Mouse (Mus musculus) effector memory CD4-positive, alpha-beta T cell, adult 7 months (primary cell): ENCODE measurements around the gene Copb1. TPM values are rescaled to one million over a fixed set of nuclear protein-coding genes. Genes with fewer than 3 reads are reported as not detected.

ENCODE experiments used
- polyA plus RNA-seq: library from polyadenylated mRNA; unstranded; fragments of 100-300 nt; shearing (Covaris generic); gene quantifications from one replicate; pipeline ENCODE4 v1.2.1, GENCODE M21; 2017

The Copb1 gene
- 117 TPM for polyA plus RNA-seq

DNA sequence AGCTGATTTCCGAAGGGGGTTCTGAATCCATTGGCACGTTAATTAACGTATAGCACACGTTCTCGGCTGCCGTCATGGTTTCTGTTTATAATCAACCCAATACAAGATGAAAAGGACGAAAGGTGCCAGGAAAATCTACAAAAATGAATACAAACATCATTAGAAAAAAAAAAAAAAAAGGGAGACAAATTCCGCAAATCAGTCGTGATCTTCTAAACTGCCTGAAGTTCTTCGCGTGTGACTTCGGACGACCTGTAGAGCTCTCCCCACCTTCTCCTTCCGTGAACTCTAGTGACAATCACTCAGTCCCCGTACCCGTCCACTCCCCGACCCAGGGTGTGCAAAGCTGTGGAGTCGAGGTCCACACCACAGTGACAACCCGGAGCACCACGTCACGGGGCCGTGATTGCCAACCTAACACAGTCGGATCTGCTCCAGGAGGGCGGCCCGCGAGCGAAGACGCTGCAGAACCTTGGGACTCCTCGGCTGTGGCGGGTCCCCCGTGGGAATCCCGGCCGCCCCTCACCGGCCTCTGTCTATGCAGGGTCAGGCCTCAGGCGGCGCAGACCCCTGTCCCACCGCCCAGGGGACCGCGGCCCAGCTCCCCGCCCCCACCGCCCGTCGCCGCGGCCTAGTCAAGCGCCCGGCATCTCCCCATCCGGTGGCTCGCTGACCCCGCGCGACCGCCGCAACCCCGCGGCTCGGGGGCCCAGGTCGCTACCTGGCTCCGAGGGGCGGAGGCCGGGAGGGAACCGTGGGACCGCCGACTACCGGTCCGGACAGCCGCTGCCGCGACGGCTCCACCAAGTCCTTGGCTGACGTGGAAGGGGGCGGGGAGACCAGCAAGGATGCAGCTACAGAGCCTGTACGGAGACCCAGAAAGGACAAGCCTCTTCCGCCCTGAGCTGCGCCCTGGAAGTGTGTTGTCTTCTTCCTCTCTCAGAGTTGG lies at the start of gene Copb1:
Copb1 (minus strand) TSS at position 827 of the 949 bp plus-strand sequence.

DNA sequence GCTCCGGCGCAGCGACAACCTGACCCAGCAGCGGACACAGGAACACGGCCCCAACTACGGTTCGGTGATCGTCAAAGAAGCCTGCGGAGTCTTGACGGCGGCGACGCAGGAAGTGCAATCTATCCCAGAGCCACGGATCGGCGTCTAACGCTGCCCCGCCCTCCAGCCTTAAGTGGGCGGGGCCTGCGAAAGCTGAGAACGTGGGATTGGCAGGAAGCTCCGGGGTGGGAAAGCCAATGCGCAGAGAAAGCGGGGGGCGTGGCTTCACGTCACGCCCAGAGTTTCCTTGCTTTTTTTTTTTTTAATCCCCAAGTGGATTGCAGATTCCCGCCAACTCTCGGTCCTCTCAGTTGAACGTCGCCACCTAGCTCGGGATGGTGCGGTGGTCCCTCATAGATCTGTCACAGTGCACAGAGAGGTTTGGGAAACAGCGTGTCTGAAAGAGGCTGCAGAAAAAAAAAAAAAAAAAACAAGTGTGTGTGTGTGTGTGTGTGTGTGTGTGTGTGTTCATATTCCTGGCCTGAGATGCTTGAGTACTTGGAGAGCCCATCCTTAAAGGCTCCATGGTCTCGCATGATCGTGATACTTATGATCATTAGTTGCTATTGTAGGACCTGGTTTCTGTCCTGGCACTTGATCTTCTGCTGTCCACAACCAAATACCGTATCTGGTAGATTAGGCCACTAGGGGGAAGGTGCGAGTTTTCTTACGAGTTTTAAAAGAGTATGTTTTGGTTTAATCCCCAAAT lies 21.7 kb upstream of the Copb1 start, which contains the start of gene Psma1:
Psma1 (minus strand) TSS at position 114 of the 748 bp plus-strand sequence.

Other genes with a start within 250 kb of the Copb1 start
- gene Rras2, start 136.9 kb downstream of the Copb1 start, polyA plus RNA-seq = 30.0 TPM
- gene Psma1, start 21.4 kb upstream of the Copb1 start, polyA plus RNA-seq = 195 TPM
- 93.1 TPM for gene Pde3b, start 160.6 kb upstream of the Copb1 start, polyA plus RNA-seq